Mouse (Mus musculus) olfactory bulb, adult 2 months (tissue): ENCODE results near the gene Edn3.

Source experiments
- CTCF ChIP-seq: fragments of 200-500 bp; IDR thresholded peaks from 2 replicates; pipeline ENCODE4 v1.5.1; 2012; ENCODE audit warnings: low read depth, mild to moderate bottlenecking, low read length, moderate library complexity; ENCODE audit not compliant: insufficient read depth
- POLR2A ChIP-seq: fragments of 200-500 bp; IDR thresholded peaks from 2 replicates; pipeline ENCODE4 v1.6.1; 2012; ENCODE audit warnings: mild to moderate bottlenecking, low read depth, low read length, moderate library complexity; ENCODE audit not compliant: insufficient read depth

DNA sequence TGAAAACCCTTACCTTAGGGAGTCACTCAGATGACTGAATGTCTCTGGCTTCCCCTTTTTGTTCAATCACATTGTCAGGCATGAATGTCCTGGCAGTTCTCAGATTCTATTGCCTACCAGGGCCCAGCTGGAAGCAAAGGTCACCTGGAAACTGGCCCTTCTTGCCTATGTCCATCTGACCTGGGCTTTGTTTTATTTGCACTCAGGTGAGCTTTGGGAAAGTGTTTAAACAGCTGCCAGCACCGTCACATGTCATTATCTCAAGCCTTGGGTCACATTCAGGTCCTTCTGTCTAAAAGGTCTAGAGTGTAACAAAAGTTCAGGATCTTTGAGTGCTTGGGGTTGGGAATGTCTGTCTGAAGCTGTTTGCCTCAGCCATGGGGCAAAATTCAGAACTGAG is 43.2 kb downstream of the Edn3 start:
- TF ChIP-seq CTCF (no peak), POLR2A (no peak)
